Mouse (Mus musculus): Measurements from ENCODE around the gene Rhof. TPM values are rescaled to one million over a fixed set of nuclear protein-coding genes. Genes with fewer than 3 reads are reported as not detected.

The Rhof gene
- total and polyA plus RNA-seq, 2 experiments from 2014 or later: 0.71 to 2.1 TPM

DNA sequence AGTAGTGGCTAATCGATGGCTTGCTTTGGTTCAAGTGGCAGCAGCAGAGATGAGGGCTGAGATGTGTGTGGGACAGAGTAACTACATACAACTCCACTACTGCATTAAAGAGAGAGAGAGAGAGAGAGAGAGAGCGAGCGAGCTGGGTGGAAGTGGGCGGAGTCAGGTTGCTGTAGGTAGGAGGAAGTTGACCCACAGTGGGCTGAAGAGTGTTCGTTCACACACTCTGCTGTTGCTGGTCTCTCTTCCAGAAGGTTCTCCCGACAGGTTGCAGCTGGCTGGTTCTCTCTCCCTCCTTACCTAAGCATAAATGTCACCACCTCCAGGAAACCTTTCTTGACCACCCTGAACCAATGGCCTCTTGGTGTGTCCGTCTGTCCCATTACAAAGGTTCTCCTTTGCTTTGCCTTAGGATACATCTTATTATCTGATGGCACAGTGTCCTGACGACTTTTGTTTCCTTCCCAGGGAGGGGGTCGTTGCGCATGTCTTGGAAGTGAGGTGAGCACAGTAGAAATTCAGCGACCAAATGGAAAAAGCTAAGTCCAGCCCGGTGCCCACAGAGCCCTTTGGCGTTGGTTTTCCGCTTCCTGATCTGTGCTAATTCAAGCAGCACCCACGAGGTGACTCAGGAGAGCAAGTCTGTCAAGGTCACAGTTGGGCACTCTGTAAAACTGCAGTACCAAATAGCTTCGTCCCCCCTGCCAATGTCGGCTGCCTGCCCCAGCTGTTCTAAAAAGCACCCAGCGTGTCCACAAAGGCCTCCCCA lies 6.7 kb downstream of the Rhof start:
- ATAC-seq (ENCODE audit: insufficient read depth, low read depth): peak; percentile 51; the same call in 1 of the 2 replicates
- DNase-seq (ENCODE audit: low spot score): peak; percentile 66
- no peaks in the 10 kb centered on the region for H3K27me3 ChIP-seq (ENCODE audit: control insufficient read depth, insufficient read depth, low read length)
- H3K27ac ChIP-seq (ENCODE audit: low read depth): peak overlapping the region; percentile 46
- H3K4me2 ChIP-seq (ENCODE audit: low read depth, low read length): no peak overlapping the region; the same call in 1 of the 2 replicates
- peaks cover 5% of the 10 kb centered on the region for H3K4me1 ChIP-seq (ENCODE audit: control insufficient read depth, insufficient read depth)
- H3K36me3 ChIP-seq (replicated peaks; ENCODE audit: control insufficient read depth, insufficient read depth, low read length): no peaks in the 10 kb centered on the region
- WGBS: 47% methylated on average over 18 of the region's 18 CpGs
- TF ChIP-seq EP300 (IDR thresholded peaks at IDR 0.05; ENCODE audit: low read depth) (no peak), CTCF (IDR thresholded peaks at IDR 0.05; ENCODE audit: low read depth) (no peak)
- H3K9ac ChIP-seq (replicated peaks; ENCODE audit: low read depth, low read length): no peak overlapping the region
- no peak overlapping the region for H3K4me3 ChIP-seq (ENCODE audit: low read depth, low read length)
- H3K9me3 ChIP-seq (replicated peaks; ENCODE audit: control insufficient read depth, low read length): no peaks in the 10 kb centered on the region

DNA sequence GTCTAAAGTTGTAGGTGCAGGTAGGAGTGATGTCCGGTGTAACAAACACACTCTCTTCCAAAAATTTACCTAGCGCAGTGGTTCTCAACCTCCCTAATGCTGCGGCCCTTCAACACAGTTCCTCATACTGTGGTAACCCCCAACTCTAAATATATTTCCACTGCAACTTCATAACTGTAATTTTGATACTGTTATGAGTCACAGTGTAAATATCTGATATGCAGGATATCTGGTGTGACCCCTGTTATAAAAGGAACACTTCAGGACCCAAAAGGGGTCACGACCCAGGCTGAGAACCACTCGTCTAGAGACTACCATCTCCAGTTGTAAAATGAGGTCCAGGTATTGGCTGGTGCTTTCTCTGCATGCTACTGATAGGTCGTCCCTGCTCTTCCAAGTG lies 7.4 kb downstream of the Rhof start:
- Histone ChIP-seq H3K4me1 (ENCODE audit: control insufficient read depth, insufficient read depth) (peaks cover 5% of the 10 kb centered on the region), H3K9ac (replicated peaks; ENCODE audit: low read depth, low read length) (no peak overlapping the region), H3K36me3 (replicated peaks; ENCODE audit: control insufficient read depth, insufficient read depth, low read length) (no peaks in the 10 kb centered on the region), H3K4me2 (ENCODE audit: low read depth, low read length) (no peak overlapping the region), H3K9me3 (replicated peaks; ENCODE audit: control insufficient read depth, low read length) (no peaks in the 10 kb centered on the region), H3K4me3 (ENCODE audit: low read depth, low read length) (no peak overlapping the region), H3K27me3 (ENCODE audit: control insufficient read depth, insufficient read depth, low read length) (no peaks in the 10 kb centered on the region), H3K27ac (ENCODE audit: low read depth) (no peak overlapping the region)
- 76% methylated on average over 6 of the region's 6 CpGs for WGBS
- ATAC-seq (ENCODE audit: insufficient read depth, low read depth): no peak
- no peak for DNase-seq (ENCODE audit: low spot score)
- TF ChIP-seq CTCF (IDR thresholded peaks at IDR 0.05; ENCODE audit: low read depth) (no peak), EP300 (IDR thresholded peaks at IDR 0.05; ENCODE audit: low read depth) (no peak)

DNA sequence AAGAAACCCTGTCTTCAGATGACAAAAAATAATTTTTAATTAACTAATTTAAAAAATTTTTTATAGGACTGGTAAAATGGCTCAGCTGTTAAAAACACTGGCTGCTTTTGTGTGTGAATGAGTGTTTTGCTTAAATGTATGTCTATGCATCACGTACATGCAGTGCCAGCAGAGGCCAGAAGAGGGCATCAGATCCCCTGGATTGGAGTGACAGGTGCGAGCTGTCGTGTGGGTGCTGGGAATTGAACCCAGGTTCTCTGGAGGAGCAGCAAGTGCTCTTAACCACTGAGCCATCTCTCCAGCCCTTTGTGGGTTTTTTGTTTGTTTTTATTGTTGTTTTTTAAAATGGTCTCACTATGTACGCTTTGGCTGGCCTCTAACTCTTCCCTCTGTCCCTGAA lies 10.3 kb downstream of the Rhof start:
- WGBS: 92% methylated on average over 4 of the region's 4 CpGs
- Histone ChIP-seq H3K9ac (replicated peaks; ENCODE audit: low read depth, low read length) (no peak overlapping the region), H3K27ac (ENCODE audit: low read depth) (no peak overlapping the region), H3K4me3 (ENCODE audit: low read depth, low read length) (no peak overlapping the region), H3K4me2 (ENCODE audit: low read depth, low read length) (no peak overlapping the region), H3K27me3 (ENCODE audit: control insufficient read depth, insufficient read depth, low read length) (no peaks in the 10 kb centered on the region), H3K4me1 (ENCODE audit: control insufficient read depth, insufficient read depth) (peaks cover 5% of the 10 kb centered on the region), H3K36me3 (replicated peaks; ENCODE audit: control insufficient read depth, insufficient read depth, low read length) (no peaks in the 10 kb centered on the region), H3K9me3 (replicated peaks; ENCODE audit: control insufficient read depth, low read length) (no peaks in the 10 kb centered on the region)
- DNase-seq (ENCODE audit: low spot score) (no peak), ATAC-seq (ENCODE audit: insufficient read depth, low read depth) (no peak)
- no peak for TF ChIP-seq CTCF (IDR thresholded peaks at IDR 0.05; ENCODE audit: low read depth)
- TF ChIP-seq EP300 (IDR thresholded peaks at IDR 0.05; ENCODE audit: low read depth): no peak

DNA sequence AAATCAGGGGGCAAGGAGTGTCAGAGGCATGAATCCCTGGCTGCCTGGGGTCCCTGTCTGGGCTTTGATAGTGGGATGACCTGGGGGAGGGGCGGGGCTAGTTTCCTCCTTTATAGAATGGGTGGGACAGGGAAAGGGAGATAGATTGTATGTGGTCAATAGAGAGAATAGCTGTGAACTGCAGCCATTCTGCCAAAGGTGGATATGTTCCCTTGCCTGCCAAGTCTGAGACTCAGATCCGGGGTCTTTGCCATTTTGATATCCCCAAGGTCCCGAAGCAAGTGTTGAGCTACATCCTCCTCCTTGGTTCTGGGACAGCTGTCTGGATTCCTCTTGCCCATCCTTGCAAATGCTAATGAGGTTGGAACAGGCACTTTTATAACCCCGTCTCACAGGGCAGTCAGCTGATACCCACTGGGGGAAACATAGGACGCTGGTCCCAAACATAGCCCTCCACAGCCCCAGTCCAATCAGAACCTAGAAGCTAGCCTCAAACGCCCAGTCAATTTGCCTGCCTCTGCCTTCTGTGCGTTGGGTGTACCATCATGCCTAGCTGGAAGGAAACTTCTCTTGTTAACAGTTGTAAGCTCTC lies 11.8 kb downstream of the Rhof start:
- Histone ChIP-seq H3K9me3 (replicated peaks; ENCODE audit: control insufficient read depth, low read length) (no peaks in the 10 kb centered on the region), H3K9ac (replicated peaks; ENCODE audit: low read depth, low read length) (no peak overlapping the region), H3K4me2 (ENCODE audit: low read depth, low read length) (no peak overlapping the region), H3K27ac (ENCODE audit: low read depth) (no peak overlapping the region), H3K4me1 (ENCODE audit: control insufficient read depth, insufficient read depth) (peaks cover 2% of the 10 kb centered on the region), H3K4me3 (ENCODE audit: low read depth, low read length) (no peak overlapping the region), H3K36me3 (replicated peaks; ENCODE audit: control insufficient read depth, insufficient read depth, low read length) (no peaks in the 10 kb centered on the region), H3K27me3 (ENCODE audit: control insufficient read depth, insufficient read depth, low read length) (no peaks in the 10 kb centered on the region)
- 63% methylated on average over 7 of the region's 7 CpGs for WGBS
- TF ChIP-seq EP300 (IDR thresholded peaks at IDR 0.05; ENCODE audit: low read depth): no peak
- no peak for TF ChIP-seq CTCF (IDR thresholded peaks at IDR 0.05; ENCODE audit: low read depth)
- no peak for ATAC-seq (ENCODE audit: insufficient read depth, low read depth)
- DNase-seq (ENCODE audit: low spot score): no peak

DNA sequence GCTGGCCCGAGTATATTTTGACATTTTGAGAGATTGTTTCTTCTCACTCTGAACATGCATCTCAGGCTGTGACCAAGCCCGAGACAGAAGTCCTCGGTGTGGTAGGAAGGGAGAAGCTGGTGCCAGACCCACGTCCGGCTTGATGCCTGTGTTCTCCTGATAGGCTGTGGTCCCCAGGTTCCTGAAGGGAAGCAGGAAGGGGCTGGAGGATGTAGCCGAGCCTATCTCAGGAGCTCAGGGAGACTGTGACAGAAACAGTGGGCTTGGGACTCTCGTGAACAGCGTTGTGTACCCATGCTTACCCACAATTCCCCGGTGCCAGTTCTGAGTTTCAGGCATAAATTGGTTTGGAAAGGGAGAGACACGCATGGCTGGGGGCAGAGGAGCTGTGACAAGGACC lies 13.7 kb downstream of the Rhof start:
- Histone ChIP-seq H3K4me1 (ENCODE audit: control insufficient read depth, insufficient read depth) (no peaks in the 10 kb centered on the region), H3K9ac (replicated peaks; ENCODE audit: low read depth, low read length) (no peak overlapping the region), H3K36me3 (replicated peaks; ENCODE audit: control insufficient read depth, insufficient read depth, low read length) (no peaks in the 10 kb centered on the region), H3K27me3 (ENCODE audit: control insufficient read depth, insufficient read depth, low read length) (no peaks in the 10 kb centered on the region), H3K9me3 (replicated peaks; ENCODE audit: control insufficient read depth, low read length) (no peaks in the 10 kb centered on the region), H3K4me2 (ENCODE audit: low read depth, low read length) (no peak overlapping the region), H3K4me3 (ENCODE audit: low read depth, low read length) (no peak overlapping the region), H3K27ac (ENCODE audit: low read depth) (no peak overlapping the region)
- no peak for DNase-seq (ENCODE audit: low spot score)
- TF ChIP-seq CTCF (IDR thresholded peaks at IDR 0.05; ENCODE audit: low read depth): no peak
- no peak for TF ChIP-seq EP300 (IDR thresholded peaks at IDR 0.05; ENCODE audit: low read depth)
- no peak; the same call in 1 of the 2 replicates for ATAC-seq (ENCODE audit: insufficient read depth, low read depth)
- 60% methylated on average over 10 of the region's 10 CpGs for WGBS
